Mouse (Mus musculus) lung, adult 10 weeks (tissue): Measurements from ENCODE around the gene Zc3h4. TPM values are rescaled to one million over a fixed set of nuclear protein-coding genes. Genes with fewer than 3 reads are reported as not detected.

ENCODE experiments used
- polyA plus RNA-seq: library from polyadenylated mRNA; stranded (reverse); fragments of 350-450 nt; fragmentation: Illumina TruSeq; extraction: RNeasy Lipid Tissue Mini Kit (QIAGEN cat#74804); gene quantifications from one replicate; pipeline ENCODE4 v1.2.3, GENCODE M21; 2014; ENCODE audit warnings: low read depth, low replicate concordance; ENCODE audit not compliant: insufficient read depth

Zc3h4 gene
- 9.9 TPM for polyA plus RNA-seq

DNA sequence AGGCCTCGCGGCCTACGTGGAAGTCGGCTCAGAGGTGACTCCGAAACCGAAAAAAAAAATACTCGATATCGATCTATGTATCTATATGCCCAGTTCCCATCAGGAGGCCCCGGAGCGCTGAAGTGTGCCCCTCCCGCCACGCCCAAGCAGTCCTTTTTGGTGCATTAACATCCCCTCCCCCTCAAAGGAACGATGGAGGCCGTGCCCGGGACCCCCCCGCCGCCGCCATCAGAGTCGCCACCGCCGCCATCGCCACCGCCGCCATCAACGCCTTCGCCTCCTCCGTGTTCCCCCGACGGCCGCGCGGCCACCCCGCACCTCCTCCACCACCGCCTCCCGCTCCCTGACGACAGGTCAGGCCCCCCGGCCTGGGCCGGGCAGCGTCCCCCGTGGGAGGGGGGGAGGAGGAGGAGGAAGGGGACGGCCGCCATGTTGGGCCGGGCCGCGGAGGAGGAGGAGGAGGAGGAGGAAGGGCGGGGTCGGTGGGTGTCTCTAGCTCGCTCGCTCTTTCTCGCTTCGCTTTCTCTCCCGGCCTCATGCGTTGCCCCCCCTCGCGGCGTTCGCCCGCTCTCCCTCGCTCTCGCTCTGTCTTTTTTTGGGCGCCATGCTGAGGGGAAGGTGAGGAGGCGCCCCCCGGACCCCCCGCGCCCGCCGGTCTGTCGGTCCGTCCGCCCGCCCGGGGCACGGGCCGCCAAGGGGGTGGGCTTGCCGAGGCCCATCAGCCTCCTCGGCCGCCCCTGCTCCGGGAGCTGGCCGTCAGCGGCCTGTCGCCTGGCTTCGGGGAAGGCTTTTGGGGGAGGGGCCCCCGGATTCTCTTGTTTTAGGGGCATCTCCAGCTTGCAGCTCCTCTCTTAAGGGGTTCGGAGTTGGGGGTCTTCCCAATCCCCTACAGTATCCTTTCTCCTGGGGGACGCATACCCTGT is at the start of gene Zc3h4:
Gene Zc3h4, plus strand, starts transcription at position 222 of the 923 bp plus-strand sequence.

DNA sequence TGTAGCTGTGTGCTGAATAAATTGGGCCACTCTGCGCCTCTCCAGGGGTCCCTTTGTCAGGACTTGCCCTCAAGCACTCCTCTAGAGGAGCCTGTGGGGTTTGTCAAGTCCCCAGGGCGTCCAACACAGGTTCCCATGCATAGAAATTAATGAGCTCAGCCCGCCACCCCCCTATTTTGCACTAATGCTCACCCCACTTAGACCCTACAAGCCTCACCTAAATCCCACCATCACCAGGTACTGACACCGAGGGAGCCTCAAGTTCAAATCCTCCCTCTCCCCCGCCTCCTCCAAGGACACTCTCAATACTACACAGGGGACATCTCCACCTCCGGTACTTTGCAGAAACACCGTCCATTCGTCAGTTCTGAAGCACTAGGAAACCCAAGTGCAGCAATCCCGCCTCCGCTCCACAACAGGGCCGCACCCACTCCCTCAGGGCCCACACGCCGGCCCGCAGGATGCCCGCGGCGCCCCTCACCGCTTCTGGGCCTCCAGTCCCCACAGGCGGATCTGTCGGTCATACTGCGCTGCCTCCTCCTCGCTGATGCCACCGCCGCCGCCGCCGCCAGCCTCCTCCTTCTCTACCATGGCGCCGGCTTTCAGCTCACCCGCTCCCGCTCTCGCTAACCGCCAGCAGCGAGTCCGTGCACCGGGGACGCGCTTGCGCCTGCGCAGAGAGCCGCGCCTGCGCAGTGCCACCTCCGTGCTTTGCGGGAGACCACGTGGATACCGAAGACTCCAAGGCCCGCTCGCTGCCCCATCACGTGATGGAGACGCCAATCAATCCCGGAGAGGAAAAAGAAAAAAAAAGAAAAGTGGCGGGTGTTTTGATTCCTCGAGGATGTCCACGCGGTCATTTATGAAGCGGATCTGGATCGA is 13.3 kb upstream of the Zc3h4 start, which contains the start of gene Sae1:
Gene Sae1, minus strand, starts transcription at position 647 of the 882 bp plus-strand sequence.

DNA sequence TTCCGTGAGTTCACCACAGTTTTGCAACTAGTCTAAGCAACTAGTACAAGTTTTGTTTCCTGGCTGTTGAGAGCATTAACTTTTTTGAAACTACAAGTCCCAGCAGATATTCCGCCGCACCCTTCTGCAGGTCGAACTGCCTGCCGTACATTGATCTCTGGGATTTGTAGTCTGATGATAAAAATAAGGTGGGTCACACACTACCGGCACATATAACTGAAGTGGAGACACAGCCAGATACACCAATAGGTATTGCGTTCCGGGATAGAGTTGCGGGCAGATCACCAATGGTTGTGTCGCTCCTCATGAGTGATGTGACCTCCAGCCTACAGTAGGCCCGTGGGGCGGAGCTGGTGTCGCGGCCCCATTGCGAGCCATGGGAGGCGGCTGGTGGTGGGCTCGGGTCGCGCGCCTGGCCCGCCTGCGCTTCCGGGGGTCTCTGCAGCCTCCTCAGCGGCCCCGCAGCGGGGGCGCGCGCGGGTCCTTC is 51.9 kb downstream of the Zc3h4 start, which contains the start of gene Tmem160:
Gene Tmem160, plus strand, starts transcription at position 193 of the 487 bp plus-strand sequence.

DNA sequence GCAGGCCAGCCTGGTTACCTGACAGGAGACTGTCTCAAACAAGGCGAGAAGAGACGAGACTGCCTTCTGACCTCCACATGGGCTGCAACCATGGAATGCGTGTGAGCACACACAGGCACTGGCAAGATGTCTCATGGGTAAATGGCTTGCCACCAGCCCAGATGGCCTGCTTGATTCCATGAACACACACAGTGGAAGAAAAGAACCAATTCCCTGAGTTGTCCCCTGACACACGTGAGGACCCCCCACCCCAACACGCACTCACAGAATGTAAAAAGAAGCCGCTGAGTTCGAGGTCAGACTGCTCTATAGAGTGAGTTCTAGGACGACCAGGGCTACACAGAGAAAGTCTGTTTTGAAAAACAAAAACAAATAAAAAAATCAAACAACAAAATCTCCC is 76.9 kb downstream of the Zc3h4 start, which contains the start of gene Npas1:
Gene Npas1, minus strand, starts transcription at position 101 of the 400 bp plus-strand sequence.

Other genes with a start within 250 kb of the Zc3h4 start
- 7.1 TPM for gene Meis3, start 225.8 kb upstream of the Zc3h4 start, polyA plus RNA-seq
- 5.7 TPM for gene Dhx34, start 178.9 kb upstream of the Zc3h4 start, polyA plus RNA-seq
- 1.2 TPM for gene C5ar2, start 156.8 kb upstream of the Zc3h4 start, polyA plus RNA-seq
- 10.3 TPM for gene C5ar1, start 141.4 kb upstream of the Zc3h4 start, polyA plus RNA-seq
- 21.4 TPM for gene Inafm1, start 127.3 kb upstream of the Zc3h4 start, polyA plus RNA-seq
- 58.7 TPM for gene Ccdc9, start 114.1 kb upstream of the Zc3h4 start, polyA plus RNA-seq
- 17.1 TPM for gene Bbc3, start 92.5 kb upstream of the Zc3h4 start, polyA plus RNA-seq
- 51.7 TPM for gene Sae1, start 13.1 kb upstream of the Zc3h4 start, polyA plus RNA-seq
- gene Tmem160, start 51.9 kb downstream of the Zc3h4 start, polyA plus RNA-seq: 63.6 TPM
- gene Npas1, start 76.8 kb downstream of the Zc3h4 start, polyA plus RNA-seq: not detected
- gene Arhgap35, start 214.1 kb downstream of the Zc3h4 start, polyA plus RNA-seq: 9.8 TPM